Mouse (Mus musculus): ENCODE measurements around the gene Timm29. TPM values are rescaled to one million over a fixed set of nuclear protein-coding genes. Genes with fewer than 3 reads are reported as not detected.
A peak's percentile ranks its signal among the peaks of the same experiment; 100 is the strongest.

Timm29 gene
- polyA plus RNA-seq, 1 experiment from 2014 or later: 30.7 TPM

DNA sequence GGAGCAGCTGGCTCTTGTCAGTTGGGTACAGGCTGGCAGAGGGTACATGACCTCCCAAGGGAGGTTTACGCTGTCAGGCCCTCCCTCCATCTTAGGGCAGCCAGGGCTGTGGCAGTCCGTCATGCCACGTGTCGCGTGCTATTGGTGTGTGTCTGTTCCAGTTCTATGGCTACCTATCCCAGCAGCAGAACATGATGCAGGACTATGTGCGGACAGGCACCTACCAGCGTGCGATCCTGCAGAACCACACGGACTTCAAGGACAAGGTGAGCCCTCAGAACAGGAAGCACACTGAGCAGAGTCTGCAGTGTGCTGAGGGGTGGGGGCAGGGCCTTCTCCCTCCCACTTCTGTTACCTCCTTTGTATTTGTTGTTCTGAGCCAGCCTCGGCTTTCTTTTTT lies 17.3 kb upstream of the Timm29 start:
- no peak overlapping the region for H3K4me3 ChIP-seq (ENCODE audit: low read length)
- H3K9me3 ChIP-seq (ENCODE audit: low read length): no peaks in the 10 kb centered on the region
- H3K4me1 ChIP-seq (ENCODE audit: insufficient read depth, low read length): no peaks in the 10 kb centered on the region
- 87% methylated on average over 10 of the region's 10 CpGs for WGBS
- H3K27ac ChIP-seq (ENCODE audit: low read length): no peak overlapping the region
- ATAC-seq (ENCODE audit: low FRiP score, low TSS enrichment): 0 out of 2 replicates have a peak, but pooled peaks have one; percentile 20
- no peaks in the 10 kb centered on the region for H3K27me3 ChIP-seq (ENCODE audit: insufficient read depth, low read length)
- peaks cover 57% of the 10 kb centered on the region for H3K36me3 ChIP-seq (ENCODE audit: insufficient read depth, low read length)
- H3K4me2 ChIP-seq (replicated peaks; ENCODE audit: low read depth, low read length): no peak overlapping the region
- no peak overlapping the region for H3K9ac ChIP-seq (replicated peaks; ENCODE audit: low read length)

- ATAC-seq (ENCODE audit: low FRiP score, low TSS enrichment): no peak
- Histone ChIP-seq H3K4me2 (replicated peaks; ENCODE audit: low read depth, low read length) (no peak overlapping the region), H3K4me3 (ENCODE audit: low read length) (no peak overlapping the region), H3K27ac (ENCODE audit: low read length) (no peak overlapping the region), H3K36me3 (ENCODE audit: insufficient read depth, low read length) (peaks cover 57% of the 10 kb centered on the region), H3K4me1 (ENCODE audit: insufficient read depth, low read length) (no peaks in the 10 kb centered on the region), H3K9me3 (ENCODE audit: low read length) (no peaks in the 10 kb centered on the region), H3K9ac (replicated peaks; ENCODE audit: low read length) (no peak overlapping the region), H3K27me3 (ENCODE audit: insufficient read depth, low read length) (no peaks in the 10 kb centered on the region)
- WGBS: 100% methylated on average over 1 of the region's 1 CpGs
Measured at GRCm38 (mm10) chr9:21576286-21576685, 16.2 kb upstream of the Timm29 start.

DNA sequence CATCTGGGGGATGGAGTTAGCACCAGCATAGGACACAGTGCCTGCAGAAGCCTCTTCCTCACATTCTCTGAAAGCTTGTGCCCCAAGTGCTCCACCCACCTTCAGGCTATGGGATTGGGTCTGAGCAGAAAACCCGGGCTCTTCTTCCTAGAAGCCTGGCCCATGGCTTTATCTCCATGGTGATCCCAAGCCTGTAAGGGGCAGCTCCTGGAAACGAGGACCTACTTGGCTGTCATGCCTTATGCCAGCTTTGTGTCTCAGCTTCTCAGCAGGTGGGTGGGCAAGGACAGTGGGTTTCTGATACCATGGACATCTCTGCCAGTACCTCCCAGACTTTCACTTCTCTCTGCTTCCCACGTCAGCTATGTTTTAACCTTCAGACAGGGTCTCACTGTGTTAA lies 14.3 kb upstream of the Timm29 start:
- no peaks in the 10 kb centered on the region for H3K27me3 ChIP-seq (ENCODE audit: insufficient read depth, low read length)
- H3K4me3 ChIP-seq (ENCODE audit: low read length): no peak overlapping the region
- H3K36me3 ChIP-seq (ENCODE audit: insufficient read depth, low read length): peaks cover 61% of the 10 kb centered on the region
- H3K27ac ChIP-seq (ENCODE audit: low read length): no peak overlapping the region
- H3K4me2 ChIP-seq (replicated peaks; ENCODE audit: low read depth, low read length): no peak overlapping the region
- 80% methylated on average over 3 of the region's 3 CpGs for WGBS
- no peak overlapping the region for H3K9ac ChIP-seq (replicated peaks; ENCODE audit: low read length)
- no peaks in the 10 kb centered on the region for H3K4me1 ChIP-seq (ENCODE audit: insufficient read depth, low read length)
- no peaks in the 10 kb centered on the region for H3K9me3 ChIP-seq (ENCODE audit: low read length)
- no peak for ATAC-seq (ENCODE audit: low FRiP score, low TSS enrichment)

DNA sequence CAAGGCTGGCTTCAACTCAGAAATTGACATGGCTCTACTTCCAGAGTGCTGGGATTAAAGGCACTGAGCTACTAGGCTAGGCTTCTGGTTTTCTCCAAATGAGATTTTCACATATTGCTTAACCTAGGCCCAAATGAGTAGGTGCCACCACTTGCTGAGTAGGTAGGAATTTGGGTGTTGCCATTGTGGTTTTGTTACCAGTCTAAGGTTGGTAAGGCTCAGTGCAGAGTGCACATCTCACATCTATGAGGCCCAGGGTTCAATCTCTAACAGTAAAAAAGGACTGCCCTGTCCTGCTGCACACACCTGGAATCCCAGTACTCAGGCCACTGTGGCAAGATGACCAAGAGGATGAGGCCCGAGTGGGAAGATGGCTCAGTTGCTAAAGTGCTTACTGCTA lies 7.1 kb upstream of the Timm29 start:
- Histone ChIP-seq H3K9me3 (ENCODE audit: low read length) (no peaks in the 10 kb centered on the region), H3K27me3 (ENCODE audit: insufficient read depth, low read length) (no peaks in the 10 kb centered on the region), H3K27ac (ENCODE audit: low read length) (no peak overlapping the region), H3K4me1 (ENCODE audit: insufficient read depth, low read length) (no peaks in the 10 kb centered on the region), H3K4me3 (ENCODE audit: low read length) (no peak overlapping the region), H3K36me3 (ENCODE audit: insufficient read depth, low read length) (peaks cover 87% of the 10 kb centered on the region), H3K9ac (replicated peaks; ENCODE audit: low read length) (no peak overlapping the region), H3K4me2 (replicated peaks; ENCODE audit: low read depth, low read length) (no peak overlapping the region)
- 92% methylated on average over 1 of the region's 1 CpGs for WGBS
- ATAC-seq (ENCODE audit: low FRiP score, low TSS enrichment): no peak

DNA sequence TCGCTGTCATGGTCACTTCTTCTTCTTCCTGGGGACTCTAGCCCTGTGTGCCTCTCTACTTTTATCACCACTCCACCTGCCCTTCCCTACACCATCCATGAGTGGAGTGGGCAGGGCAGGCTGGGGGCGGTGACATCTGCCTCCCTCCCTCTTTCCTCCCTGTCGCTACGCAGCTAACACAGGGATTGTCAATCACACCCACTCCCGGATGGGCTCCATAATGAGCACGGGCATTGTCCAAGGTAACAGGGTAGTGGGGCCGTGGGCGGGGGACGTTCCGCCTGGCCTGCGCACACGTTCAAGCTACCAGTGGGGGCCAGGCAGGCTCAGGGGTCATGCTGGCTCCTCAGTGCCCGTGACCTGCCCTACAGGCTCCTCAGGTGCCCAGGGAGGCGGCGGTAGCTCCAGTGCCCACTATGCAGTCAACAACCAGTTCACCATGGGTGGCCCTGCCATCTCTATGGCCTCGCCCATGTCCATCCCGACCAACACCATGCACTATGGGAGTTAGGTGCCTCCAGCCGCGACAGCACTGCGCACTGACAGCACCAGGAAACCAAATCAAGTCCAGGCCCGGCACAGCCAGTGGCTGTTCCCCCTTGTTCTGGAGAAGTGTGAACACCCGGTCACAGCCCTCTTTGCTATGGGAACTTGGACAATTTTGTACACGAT lies 4.7 kb upstream of the Timm29 start:
- 84% methylated on average over 23 of the region's 23 CpGs for WGBS
- Histone ChIP-seq H3K9ac (replicated peaks; ENCODE audit: low read length) (no peak overlapping the region), H3K27me3 (ENCODE audit: insufficient read depth, low read length) (no peaks in the 10 kb centered on the region), H3K9me3 (ENCODE audit: low read length) (no peaks in the 10 kb centered on the region), H3K4me1 (ENCODE audit: insufficient read depth, low read length) (peaks cover 11% of the 10 kb centered on the region), H3K4me2 (replicated peaks; ENCODE audit: low read depth, low read length) (no peak overlapping the region), H3K36me3 (ENCODE audit: insufficient read depth, low read length) (peaks cover 67% of the 10 kb centered on the region), H3K4me3 (ENCODE audit: low read length) (no peak overlapping the region), H3K27ac (ENCODE audit: low read length) (no peak overlapping the region)
- ATAC-seq (ENCODE audit: low FRiP score, low TSS enrichment): no peak

DNA sequence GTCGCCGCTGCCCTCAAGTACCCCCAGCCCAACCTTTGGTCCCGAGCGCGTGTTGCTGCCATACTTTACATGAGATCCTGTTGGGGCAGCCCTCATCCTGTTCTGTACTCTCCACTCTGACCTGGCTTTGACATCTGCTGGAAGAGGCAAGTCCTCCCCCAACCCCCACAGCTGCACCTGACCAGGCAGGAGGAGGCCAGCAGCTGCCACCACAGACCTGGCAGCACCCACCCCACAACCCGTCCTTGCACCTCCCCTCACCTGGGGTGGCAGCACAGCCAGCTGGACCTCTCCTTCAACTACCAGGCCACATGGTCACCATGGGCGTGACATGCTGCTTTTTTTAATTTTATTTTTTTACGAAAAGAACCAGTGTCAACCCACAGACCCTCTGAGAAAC lies 4.2 kb upstream of the Timm29 start:
- Histone ChIP-seq H3K9me3 (ENCODE audit: low read length) (no peaks in the 10 kb centered on the region), H3K27me3 (ENCODE audit: insufficient read depth, low read length) (no peaks in the 10 kb centered on the region), H3K9ac (replicated peaks; ENCODE audit: low read length) (no peak overlapping the region), H3K4me3 (ENCODE audit: low read length) (no peak overlapping the region), H3K36me3 (ENCODE audit: insufficient read depth, low read length) (peaks cover 62% of the 10 kb centered on the region), H3K4me1 (ENCODE audit: insufficient read depth, low read length) (peaks cover 11% of the 10 kb centered on the region), H3K4me2 (replicated peaks; ENCODE audit: low read depth, low read length) (no peak overlapping the region), H3K27ac (ENCODE audit: low read length) (no peak overlapping the region)
- 91% methylated on average over 8 of the region's 8 CpGs for WGBS
- no peak for ATAC-seq (ENCODE audit: low FRiP score, low TSS enrichment)

- Histone ChIP-seq H3K27ac (ENCODE audit: low read length) (no peak overlapping the region), H3K27me3 (ENCODE audit: insufficient read depth, low read length) (no peaks in the 10 kb centered on the region), H3K4me2 (replicated peaks; ENCODE audit: low read depth, low read length) (no peak overlapping the region), H3K9me3 (ENCODE audit: low read length) (no peaks in the 10 kb centered on the region), H3K9ac (replicated peaks; ENCODE audit: low read length) (no peak overlapping the region), H3K4me3 (ENCODE audit: low read length) (no peak overlapping the region), H3K4me1 (ENCODE audit: insufficient read depth, low read length) (peaks cover 22% of the 10 kb centered on the region), H3K36me3 (ENCODE audit: insufficient read depth, low read length) (peaks cover 54% of the 10 kb centered on the region)
- no peak for ATAC-seq (ENCODE audit: low FRiP score, low TSS enrichment)
- 96% methylated on average over 5 of the region's 5 CpGs for WGBS
Measured at GRCm38 (mm10) chr9:21589538-21589937, 3.0 kb upstream of the Timm29 start.

DNA sequence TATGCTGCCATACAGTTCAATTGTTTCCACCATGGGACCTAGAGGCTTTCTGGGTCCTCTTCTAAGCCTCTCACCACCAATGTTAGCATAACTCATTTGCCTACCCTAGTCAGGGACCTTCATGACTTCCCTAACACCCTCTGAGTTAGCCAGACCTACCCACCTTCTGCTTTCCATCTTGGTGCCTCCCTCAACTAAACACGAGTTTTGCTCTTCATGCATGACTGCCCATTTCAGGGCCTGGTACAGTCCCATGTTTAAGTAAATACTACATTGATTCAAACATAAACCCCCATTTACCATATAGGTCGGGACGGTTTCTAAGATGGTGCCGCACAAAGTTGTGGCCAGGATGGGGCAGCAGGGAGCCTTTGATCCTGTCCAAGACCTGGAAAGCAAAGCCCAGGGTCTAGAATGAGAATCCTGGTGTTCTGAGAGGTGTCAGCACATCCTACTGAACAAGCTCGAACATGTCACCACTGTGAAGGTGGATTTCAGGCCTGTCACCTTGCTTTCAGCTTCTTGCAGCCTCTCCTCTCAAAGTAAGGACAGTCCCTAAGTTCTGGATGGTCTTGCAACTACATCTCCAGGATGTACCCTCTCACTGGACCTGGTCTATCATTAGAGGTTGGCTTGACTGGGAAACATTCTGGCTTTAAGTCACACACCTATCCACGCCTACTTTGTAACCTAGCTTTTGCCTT lies 1.2 kb upstream of the Timm29 start:
- Histone ChIP-seq H3K27ac (ENCODE audit: low read length) (no peak overlapping the region), H3K4me1 (ENCODE audit: insufficient read depth, low read length) (peaks cover 22% of the 10 kb centered on the region), H3K9ac (replicated peaks; ENCODE audit: low read length) (peak overlapping the region; percentile 80; the same call in 1 of the 2 replicates), H3K4me3 (ENCODE audit: low read length) (peak overlapping the region; percentile 92; the same call in 1 of the 2 replicates), H3K36me3 (ENCODE audit: insufficient read depth, low read length) (peaks cover 39% of the 10 kb centered on the region), H3K4me2 (replicated peaks; ENCODE audit: low read depth, low read length) (peak overlapping the region; percentile 92), H3K9me3 (ENCODE audit: low read length) (no peaks in the 10 kb centered on the region), H3K27me3 (ENCODE audit: insufficient read depth, low read length) (no peaks in the 10 kb centered on the region)
- 80% methylated on average over 6 of the region's 6 CpGs for WGBS
- no peak for ATAC-seq (ENCODE audit: low FRiP score, low TSS enrichment)

DNA sequence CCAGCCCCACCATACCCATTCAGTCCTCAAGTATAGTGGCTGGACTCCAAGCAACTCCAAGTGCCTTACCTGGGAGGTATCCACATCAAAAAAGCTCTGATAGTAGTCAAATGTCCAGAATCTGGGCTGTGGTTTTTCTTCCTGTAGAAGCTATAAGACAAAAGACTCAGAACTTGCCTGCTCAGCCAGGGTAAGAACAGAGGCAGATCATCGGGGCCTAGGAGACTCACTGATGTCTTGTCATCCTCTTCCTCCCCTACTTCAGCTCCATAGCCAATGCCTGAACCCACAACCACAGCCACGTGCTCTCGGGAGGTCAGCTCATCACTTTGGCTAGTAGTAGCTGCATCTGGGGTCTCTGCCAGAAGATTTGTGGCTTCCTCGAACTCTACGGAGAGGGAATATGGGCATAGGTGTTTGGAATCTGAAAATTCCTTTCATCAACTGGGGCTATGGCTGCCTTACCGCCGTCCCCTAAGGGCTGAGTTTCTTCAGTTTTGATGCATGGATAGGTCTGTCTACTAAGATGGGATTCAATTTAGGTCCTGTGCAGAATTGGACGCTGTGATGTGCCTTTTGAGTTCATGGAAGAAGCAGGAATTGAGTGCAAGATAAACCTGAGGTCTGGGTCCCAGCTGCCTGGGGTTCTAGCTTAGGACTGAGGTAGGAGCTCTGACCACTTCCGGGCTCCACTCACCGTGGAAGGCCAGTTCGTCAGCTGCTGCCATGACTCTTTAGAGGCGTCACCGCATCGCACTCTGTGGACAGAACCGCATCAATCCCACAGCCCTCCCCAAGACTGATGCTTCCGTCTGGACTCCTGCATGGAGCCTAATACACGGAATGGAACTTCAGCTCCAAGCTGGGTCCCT lies 455 bp upstream of the Timm29 start:
- H3K4me1 ChIP-seq (ENCODE audit: insufficient read depth, low read length): peaks cover 22% of the 10 kb centered on the region
- WGBS: 20% methylated on average over 17 of the region's 17 CpGs
- ATAC-seq (ENCODE audit: low FRiP score, low TSS enrichment): peak; percentile 64; the same call in 1 of the 2 replicates
- H3K9me3 ChIP-seq (ENCODE audit: low read length): no peaks in the 10 kb centered on the region
- peak overlapping the region; percentile 80 for H3K9ac ChIP-seq (replicated peaks; ENCODE audit: low read length)
- no peaks in the 10 kb centered on the region for H3K27me3 ChIP-seq (ENCODE audit: insufficient read depth, low read length)
- H3K36me3 ChIP-seq (ENCODE audit: insufficient read depth, low read length): peaks cover 33% of the 10 kb centered on the region
- H3K27ac ChIP-seq (ENCODE audit: low read length): peak overlapping the region; percentile 58; the same call in 1 of the 2 replicates
- peak overlapping the region; percentile 92 for H3K4me2 ChIP-seq (replicated peaks; ENCODE audit: low read depth, low read length)
- peak overlapping the region; percentile 92 for H3K4me3 ChIP-seq (ENCODE audit: low read length)

Data from kidney, embryonic 16.5 days (tissue).